Mouse (Mus musculus) bone marrow macrophage, adult 2 months (primary cell): ENCODE measurements at regions not wholly inside any gene's neighbourhood (a gene's known extent, or its start where the extent isn't known, plus 50 kb on each side); places are given as distances from the start of the nearest gene placed in this dataset.

Experiments
- CTCF ChIP-seq: IDR thresholded peaks from 2 replicates; pipeline ENCODE4 v1.5.1; 2012; ENCODE audit warnings: low read depth, mild to moderate bottlenecking, low read length, moderate library complexity
- POLR2A ChIP-seq: IDR thresholded peaks from 2 replicates; pipeline ENCODE4 v1.6.1; 2012; ENCODE audit warnings: mild to moderate bottlenecking, low read depth, low read length, borderline replicate concordance

DNA sequence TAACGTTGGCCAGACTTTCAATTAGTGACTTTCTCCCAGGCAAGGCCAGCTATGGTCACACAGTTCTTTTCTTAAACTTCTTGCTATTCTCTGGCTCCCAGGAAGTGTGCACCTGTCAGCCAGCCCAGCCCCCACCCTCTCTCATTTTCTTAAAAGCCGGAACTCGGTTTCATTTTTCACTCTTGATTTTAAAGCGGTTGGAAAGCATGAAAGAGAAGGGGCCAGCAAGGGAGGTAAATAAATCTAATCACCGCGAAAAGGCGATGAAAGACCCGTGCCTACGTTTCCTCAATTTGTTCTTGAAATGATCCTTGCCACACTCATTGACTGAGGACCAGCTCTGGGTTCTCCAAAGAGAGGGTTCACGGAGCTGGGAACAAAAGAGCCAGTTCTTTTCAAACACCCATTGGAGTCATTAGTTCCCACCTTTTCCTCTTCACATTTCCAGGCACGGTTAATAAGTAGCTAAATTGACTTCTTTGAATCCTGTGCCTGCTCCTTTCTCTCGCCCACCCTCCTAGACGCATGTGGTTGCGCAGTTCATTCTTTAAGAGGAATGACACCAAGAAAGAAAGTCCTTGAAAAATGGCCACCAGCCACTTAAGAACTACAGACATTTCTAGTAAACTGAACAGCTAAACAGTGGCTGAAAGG lies 311.6 kb downstream of the Setd4 start:
- no peak for TF ChIP-seq POLR2A
- no peak for TF ChIP-seq CTCF
